Mouse (Mus musculus): ENCODE results near the gene Ephx1. TPM values are rescaled to one million over a fixed set of nuclear protein-coding genes. Genes with fewer than 3 reads are reported as not detected.

Ephx1 gene
- polyA plus RNA-seq, 2 experiments: 6.7 to 6.8 TPM

- 69% methylated on average over 4 of the region's 4 CpGs for WGBS
Observed at GRCm38 (mm10) chr1:180976110-180976679, 44.5 kb downstream of the Ephx1 start.

GRCm38 (mm10) chr1:180974126-180974746 is 46.5 kb downstream of the Ephx1 start:
- no peak overlapping the region for H3K9ac ChIP-seq (ENCODE audit: low read depth, low read length, severe bottlenecking)
- no peak overlapping the region for H3K4me2 ChIP-seq (replicated peaks; ENCODE audit: low read depth, low read length, severe bottlenecking)
- H3K27ac ChIP-seq (replicated peaks; ENCODE audit: low read depth, low read length): no peak overlapping the region
- H3K4me1 ChIP-seq (ENCODE audit: control insufficient read depth, insufficient read depth, low read length): no peaks in the 10 kb centered on the region
- 57% methylated on average over 14 of the region's 14 CpGs for WGBS
- ATAC-seq (ENCODE audit: low FRiP score, low read depth) (peak; percentile 74; the same call in 1 of the 2 replicates), DNase-seq (ENCODE audit: low spot score) (peak; percentile 75)
- H3K36me3 ChIP-seq (ENCODE audit: control insufficient read depth, insufficient read depth, low read length): peaks cover 43% of the 10 kb centered on the region
- no peaks in the 10 kb centered on the region for H3K9me3 ChIP-seq (ENCODE audit: control insufficient read depth, low read length)
- no peaks in the 10 kb centered on the region for H3K27me3 ChIP-seq (ENCODE audit: control insufficient read depth, insufficient read depth, low read length)
- no peak overlapping the region for H3K4me3 ChIP-seq (replicated peaks; ENCODE audit: low read length)
- no peak for TF ChIP-seq POLR2A (IDR thresholded peaks at IDR 0.05; ENCODE audit: borderline replicate concordance, extremely low read depth, insufficient read depth, insufficient read length)

More at GRCm38 (mm10) chr1:180976110-180976679, 44.5 kb downstream of the Ephx1 start:
- no peaks in the 10 kb centered on the region for H3K4me1 ChIP-seq (ENCODE audit: control insufficient read depth, insufficient read depth, low read length)
- H3K9ac ChIP-seq (ENCODE audit: low read depth, low read length, severe bottlenecking): no peak overlapping the region
- H3K4me3 ChIP-seq (replicated peaks; ENCODE audit: low read length): no peak overlapping the region
- H3K4me2 ChIP-seq (replicated peaks; ENCODE audit: low read depth, low read length, severe bottlenecking): no peak overlapping the region
- DNase-seq (ENCODE audit: low spot score) (peak; percentile 11), ATAC-seq (ENCODE audit: low FRiP score, low read depth) (no peak)
- no peaks in the 10 kb centered on the region for H3K27me3 ChIP-seq (ENCODE audit: control insufficient read depth, insufficient read depth, low read length)
- no peaks in the 10 kb centered on the region for H3K9me3 ChIP-seq (ENCODE audit: control insufficient read depth, low read length)
- peaks cover 26% of the 10 kb centered on the region for H3K36me3 ChIP-seq (ENCODE audit: control insufficient read depth, insufficient read depth, low read length)
- H3K27ac ChIP-seq (replicated peaks; ENCODE audit: low read depth, low read length): no peak overlapping the region
- TF ChIP-seq POLR2A (IDR thresholded peaks at IDR 0.05; ENCODE audit: borderline replicate concordance, extremely low read depth, insufficient read depth, insufficient read length): no peak

DNA sequence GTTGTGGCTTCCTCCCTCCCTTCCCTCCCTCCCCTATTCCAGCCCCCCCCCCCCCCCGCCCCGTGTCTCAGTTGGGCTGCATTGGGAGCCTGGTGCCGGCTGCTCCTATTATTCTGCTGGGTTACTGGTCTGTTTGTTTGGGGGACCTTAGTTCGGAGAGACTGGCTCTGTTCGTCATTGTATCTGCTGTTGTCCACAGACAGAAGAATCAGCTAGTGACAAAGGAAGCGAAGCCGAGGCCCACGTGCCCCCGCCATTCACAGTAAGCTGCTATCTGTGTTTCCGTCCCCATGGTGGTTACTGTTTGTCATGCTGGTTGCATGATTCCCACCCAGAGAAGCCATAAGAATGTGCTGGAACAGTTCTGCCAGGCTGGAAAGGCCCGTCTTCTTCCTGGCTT is 47.8 kb downstream of the Ephx1 start:
- Histone ChIP-seq H3K36me3 (ENCODE audit: control insufficient read depth, insufficient read depth, low read length) (peaks cover 49% of the 10 kb centered on the region), H3K27ac (replicated peaks; ENCODE audit: low read depth, low read length) (no peak overlapping the region), H3K9ac (ENCODE audit: low read depth, low read length, severe bottlenecking) (no peak overlapping the region), H3K27me3 (ENCODE audit: control insufficient read depth, insufficient read depth, low read length) (no peaks in the 10 kb centered on the region), H3K9me3 (ENCODE audit: control insufficient read depth, low read length) (no peaks in the 10 kb centered on the region), H3K4me1 (ENCODE audit: control insufficient read depth, insufficient read depth, low read length) (no peaks in the 10 kb centered on the region), H3K4me2 (replicated peaks; ENCODE audit: low read depth, low read length, severe bottlenecking) (no peak overlapping the region), H3K4me3 (replicated peaks; ENCODE audit: low read length) (no peak overlapping the region)
- no peak for TF ChIP-seq POLR2A (IDR thresholded peaks at IDR 0.05; ENCODE audit: borderline replicate concordance, extremely low read depth, insufficient read depth, insufficient read length)
- DNase-seq (ENCODE audit: low spot score) (no peak), ATAC-seq (ENCODE audit: low FRiP score, low read depth) (no peak)
- 92% methylated on average over 9 of the region's 11 CpGs for WGBS

GRCm38 (mm10) chr1:180967261-180967660 is 53.4 kb downstream of the Ephx1 start:
- Histone ChIP-seq H3K4me1 (ENCODE audit: control insufficient read depth, insufficient read depth, low read length) (no peaks in the 10 kb centered on the region), H3K9ac (ENCODE audit: low read depth, low read length, severe bottlenecking) (no peak overlapping the region), H3K4me2 (replicated peaks; ENCODE audit: low read depth, low read length, severe bottlenecking) (no peak overlapping the region), H3K4me3 (replicated peaks; ENCODE audit: low read length) (no peak overlapping the region), H3K36me3 (ENCODE audit: control insufficient read depth, insufficient read depth, low read length) (peaks cover 81% of the 10 kb centered on the region), H3K9me3 (ENCODE audit: control insufficient read depth, low read length) (no peaks in the 10 kb centered on the region), H3K27me3 (ENCODE audit: control insufficient read depth, insufficient read depth, low read length) (no peaks in the 10 kb centered on the region), H3K27ac (replicated peaks; ENCODE audit: low read depth, low read length) (no peak overlapping the region)
- no peak for DNase-seq (ENCODE audit: low spot score)
- ATAC-seq (ENCODE audit: low FRiP score, low read depth): no peak
- TF ChIP-seq POLR2A (IDR thresholded peaks at IDR 0.05; ENCODE audit: borderline replicate concordance, extremely low read depth, insufficient read depth, insufficient read length): no peak
- 78% methylated on average over 7 of the region's 7 CpGs for WGBS

DNA sequence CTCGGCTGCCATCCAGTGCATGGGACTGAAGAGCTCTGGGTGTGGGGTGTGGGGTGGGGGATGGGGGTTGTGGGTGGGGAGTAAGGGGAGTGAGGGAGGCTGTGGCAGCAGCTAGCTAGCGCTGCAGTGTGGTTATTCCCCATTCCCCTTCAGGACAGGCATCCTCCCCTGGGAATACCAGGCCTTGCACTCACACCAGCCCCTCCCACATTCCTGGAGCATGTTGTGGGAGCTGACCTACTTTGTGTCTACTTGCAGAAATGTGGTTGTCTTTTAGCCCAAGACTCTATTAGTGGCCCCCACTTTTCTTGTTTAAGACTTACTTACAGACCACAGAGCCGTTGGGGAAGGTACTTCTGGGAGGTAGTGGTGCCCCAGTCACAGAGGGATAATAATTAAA is 54.2 kb downstream of the Ephx1 start:
- Histone ChIP-seq H3K27me3 (ENCODE audit: control insufficient read depth, insufficient read depth, low read length) (no peaks in the 10 kb centered on the region), H3K9ac (ENCODE audit: low read depth, low read length, severe bottlenecking) (no peak overlapping the region), H3K9me3 (ENCODE audit: control insufficient read depth, low read length) (no peaks in the 10 kb centered on the region), H3K4me1 (ENCODE audit: control insufficient read depth, insufficient read depth, low read length) (no peaks in the 10 kb centered on the region), H3K4me2 (replicated peaks; ENCODE audit: low read depth, low read length, severe bottlenecking) (no peak overlapping the region), H3K4me3 (replicated peaks; ENCODE audit: low read length) (no peak overlapping the region), H3K36me3 (ENCODE audit: control insufficient read depth, insufficient read depth, low read length) (peaks cover 82% of the 10 kb centered on the region), H3K27ac (replicated peaks; ENCODE audit: low read depth, low read length) (no peak overlapping the region)
- no peak for TF ChIP-seq POLR2A (IDR thresholded peaks at IDR 0.05; ENCODE audit: borderline replicate concordance, extremely low read depth, insufficient read depth, insufficient read length)
- ATAC-seq (ENCODE audit: low FRiP score, low read depth): no peak
- 68% methylated on average over 3 of the region's 3 CpGs for WGBS
- no peak for DNase-seq (ENCODE audit: low spot score)
